Mouse (Mus musculus) embryonic fibroblast, embryonic 13.5 days (primary cell): ENCODE measurements around the gene Ddah1.

Source experiments
- CTCF ChIP-seq: IDR thresholded peaks from 2 replicates; pipeline ENCODE4 v1.5.1; 2011; ENCODE audit warnings: mild to moderate bottlenecking, control low read depth, low read length, moderate library complexity, borderline replicate concordance; ENCODE audit not compliant: insufficient read depth
- POLR2A ChIP-seq: IDR thresholded peaks from 2 replicates; pipeline ENCODE4 v1.6.1; 2011; ENCODE audit warnings: low read depth, mild to moderate bottlenecking, control low read depth, low read length, moderate library complexity

- TF ChIP-seq CTCF, result no peak
- no peak for TF ChIP-seq POLR2A
These were observed 158.4 kb downstream of the Ddah1 start for GRCm38 (mm10) chr3:145916826-145917225.
